Mouse (Mus musculus) bone marrow, adult 2 months (tissue): ENCODE measurements around the gene Zfp618. TPM values are rescaled to one million over a fixed set of nuclear protein-coding genes. Genes with fewer than 3 reads are reported as not detected.

ENCODE experiments used
- H3K27ac ChIP-seq: fragments of 200-500 bp; 2 replicates; pipeline ENCODE4 v1.5.1; 2012; ENCODE audit warnings: low read depth, mild to moderate bottlenecking, control low read depth, inconsistent platforms, low read length; ENCODE audit not compliant: control insufficient read depth, poor library complexity, insufficient read depth
- H3K4me1 ChIP-seq: fragments of 200-500 bp; 2 replicates; pipeline ENCODE4 v1.6.1; 2011; ENCODE audit warnings: low read length; ENCODE audit not compliant: control insufficient read depth, insufficient read depth
- H3K4me3 ChIP-seq: fragments of 200-500 bp; replicated peaks from 2 replicates; pipeline ENCODE3; 2011; ENCODE audit warnings: mild to moderate bottlenecking, low read depth, low read length, control low read depth; ENCODE audit not compliant: control insufficient read depth
- CTCF ChIP-seq: fragments of 200-500 bp; IDR thresholded peaks from 2 replicates; pipeline ENCODE4 v1.5.1; 2011; ENCODE audit warnings: low read length, control low read depth; ENCODE audit not compliant: control insufficient read depth, insufficient read depth
- POLR2A ChIP-seq: fragments of 200-500 bp; IDR thresholded peaks from 2 replicates; pipeline ENCODE4 v1.6.1; 2011; ENCODE audit warnings: low read depth, mild to moderate bottlenecking, control low read depth, low read length, borderline replicate concordance; ENCODE audit not compliant: control insufficient read depth
- WGBS: fragments of 180-500 bp; shearing (Covaris S2); methylation state at CpG from one replicate; pipeline ENCODE4 v1.1.7; 2018; 5-methylcytosine and 5-hydroxymethylcytosine counted together
- polyA plus RNA-seq: library from polyadenylated mRNA; stranded (reverse); fragments of >200 nt; gene quantifications from 2 replicates; pipeline ENCODE4 v1.2.4, GENCODE M21; 2011; ENCODE audit warnings: low replicate concordance; ENCODE audit not compliant: missing spikeins, insufficient read depth, insufficient read length

Gene Zfp618
- polyA plus RNA-seq, 1 experiment, result 0.40 TPM

DNA sequence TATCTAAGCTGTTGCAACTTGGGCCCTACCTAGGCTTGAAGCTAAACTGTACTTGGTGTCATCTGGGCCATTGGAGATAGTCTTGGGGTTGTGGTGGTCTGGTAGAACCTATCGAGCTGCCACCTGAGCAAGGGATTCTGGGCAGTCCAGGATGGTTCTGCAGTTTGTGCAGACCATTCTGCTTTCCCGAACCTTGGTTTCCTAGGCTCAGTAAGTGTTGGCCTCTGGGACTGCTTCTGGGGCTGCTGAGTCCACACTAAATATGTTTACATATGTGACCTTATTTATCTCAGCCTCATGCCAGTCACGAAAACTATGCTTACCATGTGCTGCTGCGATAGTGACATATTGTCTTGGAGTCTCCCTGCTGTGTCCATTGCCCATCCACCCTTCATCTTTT is 93.3 kb downstream of the Zfp618 start:
- H3K4me3 ChIP-seq, result no peak overlapping the region
- H3K27ac ChIP-seq, result no peak overlapping the region
- H3K4me1 ChIP-seq, result no peaks in the 10 kb centered on the region
- TF ChIP-seq POLR2A, result no peak
- WGBS, result 85% methylated on average over 4 of the region's 4 CpGs

- H3K4me3 ChIP-seq, result no peak overlapping the region
- WGBS, result 71% methylated on average over 6 of the region's 6 CpGs
- TF ChIP-seq CTCF (no peak), POLR2A (no peak)
- H3K27ac ChIP-seq, result no peak overlapping the region
- no peaks in the 10 kb centered on the region for H3K4me1 ChIP-seq
Measured at GRCm38 (mm10) chr4:63060358-63060757, 95.0 kb downstream of the Zfp618 start.

- Histone ChIP-seq H3K4me1 (no peaks in the 10 kb centered on the region), H3K4me3 (no peak overlapping the region), H3K27ac (no peak overlapping the region)
- 82% methylated on average over 6 of the region's 6 CpGs for WGBS
- TF ChIP-seq POLR2A, result no peak
- TF ChIP-seq CTCF, result no peak
Measured at GRCm38 (mm10) chr4:63061411-63061810, 96.0 kb downstream of the Zfp618 start.

DNA sequence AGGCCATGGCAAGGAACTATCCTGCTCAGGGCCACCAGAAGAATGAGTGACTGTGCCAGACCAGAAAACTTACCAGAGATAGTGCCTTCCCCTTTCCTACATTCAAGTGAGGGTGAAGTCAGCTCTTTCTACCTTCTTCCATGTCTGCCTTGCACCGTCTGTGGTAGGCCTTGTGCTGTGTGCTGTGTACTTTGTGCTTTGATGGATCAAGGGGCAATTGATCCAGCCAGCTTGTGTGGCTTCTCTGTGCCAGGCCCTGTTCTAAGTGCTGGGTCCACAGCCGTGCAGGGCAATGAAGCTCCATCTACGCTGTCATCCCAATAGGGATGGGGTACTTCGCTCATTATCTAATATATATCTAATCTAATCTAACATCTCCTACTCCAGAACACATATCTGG is 98.0 kb downstream of the Zfp618 start:
- WGBS, result 80% methylated on average over 4 of the region's 4 CpGs
- Histone ChIP-seq H3K4me1 (no peaks in the 10 kb centered on the region), H3K4me3 (no peak overlapping the region), H3K27ac (no peak overlapping the region)
- TF ChIP-seq POLR2A, result no peak
- no peak for TF ChIP-seq CTCF

- no peak overlapping the region for H3K27ac ChIP-seq
- H3K4me3 ChIP-seq, result no peak overlapping the region
- TF ChIP-seq POLR2A (no peak), CTCF (no peak)
- 89% methylated on average over 9 of the region's 9 CpGs for WGBS
- no peaks in the 10 kb centered on the region for H3K4me1 ChIP-seq
Measured at GRCm38 (mm10) chr4:63064911-63065310, 99.5 kb downstream of the Zfp618 start.

DNA sequence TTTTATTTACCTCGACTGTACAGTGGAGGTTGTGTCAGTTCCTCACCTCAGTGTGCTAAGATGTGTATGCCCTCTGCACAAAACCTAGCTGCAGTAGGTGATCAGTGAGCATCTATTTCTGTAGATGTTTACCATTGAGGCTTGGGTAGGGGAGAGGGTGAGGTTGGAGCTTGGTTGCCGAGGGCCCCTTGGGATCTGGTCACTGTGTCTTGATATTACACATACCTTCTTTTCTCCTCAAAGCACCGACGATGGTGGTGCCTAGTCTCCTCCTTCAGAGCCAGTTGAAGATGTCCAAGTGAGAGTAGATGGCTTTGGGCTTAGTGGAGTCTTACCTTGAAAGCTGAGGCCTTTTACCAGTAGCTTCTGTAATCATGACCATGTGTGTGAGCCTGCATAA is 101.4 kb downstream of the Zfp618 start:
- no peaks in the 10 kb centered on the region for H3K4me1 ChIP-seq
- H3K4me3 ChIP-seq, result no peak overlapping the region
- TF ChIP-seq POLR2A (no peak), CTCF (no peak)
- WGBS, result 78% methylated on average over 4 of the region's 4 CpGs
- no peak overlapping the region for H3K27ac ChIP-seq

DNA sequence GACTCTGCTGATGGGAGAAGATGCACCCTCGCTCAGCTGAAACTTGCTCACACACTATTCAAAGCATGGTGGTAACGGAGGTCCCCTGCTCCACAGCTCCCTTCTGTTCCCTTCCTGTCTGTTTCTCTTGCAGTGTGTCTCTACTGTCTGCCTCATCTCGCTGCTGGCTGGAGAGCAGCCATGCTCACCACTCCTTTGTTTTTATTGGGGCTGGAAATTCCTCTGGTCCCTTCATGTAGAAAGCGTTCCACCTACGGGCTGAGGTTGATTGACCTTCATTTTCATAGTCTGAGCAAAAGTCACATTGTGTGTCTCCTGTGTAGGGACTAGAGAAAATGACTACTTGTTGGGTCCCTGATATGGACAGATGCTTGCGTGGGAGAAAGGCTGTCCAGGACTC is 102.4 kb downstream of the Zfp618 start:
- Histone ChIP-seq H3K4me3 (no peak overlapping the region), H3K4me1 (no peaks in the 10 kb centered on the region), H3K27ac (no peak overlapping the region)
- whole genome bisulfite sequencing, result 77% methylated on average over 6 of the region's 6 CpGs
- no peak for TF ChIP-seq POLR2A
- TF ChIP-seq CTCF, result no peak

DNA sequence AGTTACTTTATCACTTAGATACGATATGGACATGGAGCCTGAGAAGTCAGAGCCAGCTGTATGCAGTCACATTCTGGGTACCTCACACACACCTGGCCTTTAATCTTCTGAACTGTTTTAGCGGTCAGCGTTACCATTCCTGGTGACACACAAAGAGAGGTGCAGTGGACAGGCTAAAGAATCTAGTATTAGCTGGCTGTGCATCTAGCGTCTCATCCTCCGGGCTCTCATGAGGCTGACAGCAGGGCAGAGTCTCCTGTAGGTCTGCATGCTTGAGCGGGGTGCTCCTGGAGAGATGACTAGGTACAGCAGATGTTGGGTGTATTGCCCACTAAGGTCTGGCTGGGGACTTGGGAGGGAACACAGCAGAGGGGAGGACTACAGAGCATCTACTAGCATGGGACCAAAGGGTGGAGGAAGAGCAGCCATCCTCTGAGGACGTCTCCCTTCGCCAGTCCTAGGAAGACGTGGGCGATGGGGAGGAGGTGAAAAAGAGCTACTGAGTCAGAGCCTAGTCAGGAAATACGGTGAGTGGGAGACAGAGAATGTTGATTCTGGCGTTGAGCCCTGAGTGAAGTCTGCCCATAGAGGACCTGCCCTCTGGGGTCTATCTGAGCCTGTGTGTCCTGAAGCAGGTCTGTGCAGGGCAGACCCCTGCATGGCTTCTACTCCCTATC is 103.3 kb downstream of the Zfp618 start:
- Histone ChIP-seq H3K4me3 (no peak overlapping the region), H3K27ac (no peak overlapping the region), H3K4me1 (no peaks in the 10 kb centered on the region)
- TF ChIP-seq POLR2A (no peak), CTCF (no peak)
- 85% methylated on average over 12 of the region's 12 CpGs for WGBS
